Mouse (Mus musculus) left cerebral cortex, postnatal 4 days (tissue): ENCODE results near the gene Gm4216. TPM values are rescaled to one million over a fixed set of nuclear protein-coding genes. Genes with fewer than 3 reads are reported as not detected.
"Not testable (repeated sequence)": the region's sequence is repeated elsewhere in the genome, so short reads cannot be mapped to it uniquely, and the experiment has no call there.

ENCODE experiments used
- DNase-seq: peaks from one replicate; pipeline ENCODE4 v3.0.0-alpha.2; 2022
- intact Hi-C: fragments of 180-260 bp; cut with DNase I; formaldehyde crosslinking; loops from one replicate; pipeline ENCODE4 v1.15.1; 2025
- total RNA-seq, 2 experiments: library from RNA; stranded (reverse); gene quantifications; 2 replicates each; pipeline ENCODE4 v1.2.3; 2021

The Gm4216 gene
- total RNA-seq = not detected

DNA sequence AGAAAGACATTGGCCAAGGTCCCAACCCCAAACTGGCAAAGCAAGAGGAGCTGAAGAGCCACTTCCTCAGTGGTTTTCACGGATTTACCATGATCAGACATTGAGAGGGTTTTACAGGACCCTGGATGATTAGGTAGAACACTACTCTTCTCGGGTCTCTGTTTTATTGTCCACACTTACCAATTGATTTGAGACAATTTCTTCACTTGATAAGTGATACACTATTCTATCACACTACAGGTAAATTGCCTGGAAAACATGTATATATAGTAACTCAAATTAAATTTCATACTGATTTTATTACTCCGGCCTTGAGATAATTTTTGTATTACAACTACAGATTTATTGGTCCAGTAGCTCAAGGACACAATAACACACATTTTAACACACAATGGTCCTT, at the start of gene Gm4216:
Gm4216 (minus strand) TSS at position 101 of the 400 bp plus-strand sequence.
- DNase-seq, intact Hi-C loops: not testable (repeated sequence)

- intact Hi-C loops, DNase-seq: not testable (repeated sequence)
Measured at GRCm38 (mm10) chr7:23067356-23067755, 47.6 kb upstream of the Gm4216 start, which contains the start of gene Gm8720. Gm8720 (minus strand) TSS chr7:23067456.

DNA sequence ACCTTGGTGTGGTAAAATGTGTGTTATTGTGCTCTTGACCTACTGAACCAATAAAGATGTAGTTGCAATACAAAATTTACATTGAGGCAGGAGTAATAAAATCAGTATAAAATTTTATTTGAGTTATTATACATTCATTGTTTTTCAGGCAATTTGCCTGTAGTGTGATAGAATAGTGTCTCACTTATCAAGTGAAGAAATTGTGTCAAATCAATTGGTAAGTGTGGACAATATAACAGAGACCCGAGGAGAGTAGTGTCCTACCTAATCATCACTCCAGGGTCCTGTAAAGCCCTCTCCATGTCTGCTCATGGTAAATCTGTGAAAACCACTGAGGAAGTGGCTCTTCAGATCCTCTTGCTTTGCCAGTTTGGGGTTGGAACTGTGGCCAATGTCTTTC, 35.5 kb upstream of the Gm4216 start, which contains the start of gene Vmn1r163:
Vmn1r163 (plus strand) TSS at position 301 of the 400 bp plus-strand sequence.
- DNase-seq, intact Hi-C loops: not testable (repeated sequence)

GRCm38 (mm10) chr7:22984573-22984972, 35.1 kb downstream of the Gm4216 start, which contains the start of gene Gm4214:
Gm4214 (minus strand) TSS chr7:22984673.
- intact Hi-C loops, DNase-seq: not testable (repeated sequence)

Other genes with a start within 250 kb of the Gm4216 start
- gene Vmn1r158, start 229.1 kb downstream of the Gm4216 start, total RNA-seq = not detected
- not detected for gene Vmn1r159, start 176.3 kb downstream of the Gm4216 start, total RNA-seq
- not detected for gene Vmn1r160, start 148.7 kb downstream of the Gm4216 start, total RNA-seq
- gene Gm4214, start 35.2 kb downstream of the Gm4216 start, total RNA-seq = not detected
- gene Vmn1r163, start 35.6 kb upstream of the Gm4216 start, total RNA-seq = not detected
- gene Gm8720, start 47.5 kb upstream of the Gm4216 start, total RNA-seq = not detected
- gene Gm10662, start 124.6 kb upstream of the Gm4216 start, total RNA-seq = not detected
- not detected for gene Vmn1r165, start 197.4 kb upstream of the Gm4216 start, total RNA-seq
- not detected for gene Vmn1r166, start 231.8 kb upstream of the Gm4216 start, total RNA-seq